ENCODE assay signal across 17 mouse cellular contexts in genomic region chr1:162135451-162136213, GRCm38 (mm10).
A peak's percentile ranks its signal among the peaks of the same experiment; 100 is the strongest.
DNase-seq lines count a peak whose midpoint lies in the region; ATAC-seq lines count a peak whose summit lies in the region.
"Had no signal": no experiment of that assay in that cellular context is flagged by ENCODE, and none has a peak within 500 bp of the region (broad histone marks: within the 10 kb centered on the region; RNA-seq: fewer than 3 reads in every experiment).

No protein-coding gene starts in this region.

- no peaks in the 10 kb centered on the region for H3K4me1 ChIP-seq in hindbrain, embryonic 11.5 days (replicated peaks; ENCODE audit: control insufficient read depth, insufficient read depth, low read length)
- H3K4me1 ChIP-seq in hindbrain, embryonic 16.5 days (ENCODE audit: control insufficient read depth, insufficient read depth, low read depth, low read length) = 0 out of 2 replicates have a peak, but pooled peaks cover 3% of the 10 kb centered on the region
- peaks cover 35% of the 10 kb centered on the region for H3K4me1 ChIP-seq in embryonic facial prominence, embryonic 14.5 days (ENCODE audit: control insufficient read depth, insufficient read depth, low read length)
- H3K4me1 ChIP-seq in limb, embryonic 11.5 days (ENCODE audit: control insufficient read depth, insufficient read depth, low read length) = peaks cover 11% of the 10 kb centered on the region
- H3K4me1 ChIP-seq in midbrain, embryonic 15.5 days = peaks cover 4% of the 10 kb centered on the region; the same call in 1 of the 2 replicates
- H3K4me1 ChIP-seq: kidney, embryonic 15.5 days; liver, embryonic 15.5 days; megakaryocyte, embryonic 14.5 days had no signal

- DNase-seq in hindbrain, embryonic 11.5 days (ENCODE audit: low spot score) = peak; percentile 31
- DNase-seq in embryonic facial prominence, embryonic 14.5 days (ENCODE audit: low spot score) = peak; percentile 84
- DNase-seq in limb, embryonic 11.5 days (ENCODE audit: low spot score) = no peak
- no peak for DNase-seq in testis, postnatal 10 days (ENCODE audit: low spot score)
- DNase-seq in kidney, postnatal 25 days = no peak
- no peak for DNase-seq in thymus, postnatal 14 days
- DNase-seq: cerebellum, adult 11 months; heart, adult 2 months; lung, postnatal 10 days; right cerebral cortex, postnatal 14 days; thymus, adult 2 months had no signal

- H3K27ac ChIP-seq in hindbrain, embryonic 11.5 days (ENCODE audit: low read depth, low read length) = peak overlapping the region; percentile 43; the same call in 1 of the 2 replicates
- H3K27ac ChIP-seq in hindbrain, embryonic 16.5 days (ENCODE audit: low read depth, low read length) = no peak overlapping the region; the same call in 1 of the 2 replicates
- H3K27ac ChIP-seq in embryonic facial prominence, embryonic 14.5 days (replicated peaks; ENCODE audit: low read depth, low read length) = peak overlapping the region; percentile 94
- peak overlapping the region; percentile 81 for H3K27ac ChIP-seq in limb, embryonic 11.5 days (replicated peaks; ENCODE audit: low read depth, low read length)
- peak overlapping the region; percentile 34; the same call in 1 of the 2 replicates for H3K27ac ChIP-seq in midbrain, embryonic 15.5 days
- H3K27ac ChIP-seq: heart, adult 2 months; liver, embryonic 15.5 days had no signal

- 56% methylated on average over 11 of the region's 11 CpGs for WGBS in hindbrain, embryonic 11.5 days
- 51% methylated on average over 11 of the region's 11 CpGs for WGBS in hindbrain, embryonic 16.5 days
- WGBS in embryonic facial prominence, embryonic 14.5 days = 50% methylated on average over 11 of the region's 11 CpGs
- WGBS in limb, embryonic 11.5 days = 86% methylated on average over 11 of the region's 11 CpGs
- WGBS in midbrain, embryonic 15.5 days = 44% methylated on average over 11 of the region's 11 CpGs

- H3K9ac ChIP-seq in hindbrain, embryonic 11.5 days (ENCODE audit: low read depth, low read length) = no peak overlapping the region
- H3K9ac ChIP-seq in hindbrain, embryonic 16.5 days (ENCODE audit: low read depth, low read length) = no peak overlapping the region
- no peak overlapping the region for H3K9ac ChIP-seq in embryonic facial prominence, embryonic 14.5 days (ENCODE audit: low read depth, low read length)
- H3K9ac ChIP-seq in limb, embryonic 11.5 days (ENCODE audit: low read length) = no peak overlapping the region
- H3K9ac ChIP-seq in midbrain, embryonic 15.5 days = no peak overlapping the region
- H3K9ac ChIP-seq: kidney, embryonic 15.5 days; liver, embryonic 15.5 days had no signal

- ATAC-seq in hindbrain, embryonic 11.5 days (ENCODE audit: low FRiP score) = peak; percentile 66
- ATAC-seq in hindbrain, embryonic 16.5 days = no peak
- peak; percentile 38 for ATAC-seq in embryonic facial prominence, embryonic 14.5 days (ENCODE audit: low read depth)
- ATAC-seq in limb, embryonic 11.5 days (ENCODE audit: insufficient number of reproducible peaks, low FRiP score, low TSS enrichment, low read depth) = no peak
- ATAC-seq in midbrain, embryonic 15.5 days (replicated peaks) = peak; percentile 43; the same call in 1 of the 2 replicates

- H3K9me3 ChIP-seq in hindbrain, embryonic 11.5 days (ENCODE audit: control insufficient read depth, low read length) = no peaks in the 10 kb centered on the region
- no peaks in the 10 kb centered on the region for H3K9me3 ChIP-seq in hindbrain, embryonic 16.5 days (ENCODE audit: control insufficient read depth, low read length)
- H3K9me3 ChIP-seq in embryonic facial prominence, embryonic 14.5 days (ENCODE audit: control insufficient read depth, low read length) = no peaks in the 10 kb centered on the region
- H3K9me3 ChIP-seq in limb, embryonic 11.5 days (ENCODE audit: control insufficient read depth, low read length) = no peaks in the 10 kb centered on the region
- H3K9me3 ChIP-seq in midbrain, embryonic 15.5 days = no peaks in the 10 kb centered on the region
- H3K9me3 ChIP-seq: kidney, embryonic 15.5 days; liver, embryonic 15.5 days; megakaryocyte, embryonic 14.5 days had no signal

- H3K36me3 ChIP-seq in hindbrain, embryonic 11.5 days (ENCODE audit: control insufficient read depth, insufficient read depth, low read length) = no peaks in the 10 kb centered on the region
- no peaks in the 10 kb centered on the region for H3K36me3 ChIP-seq in hindbrain, embryonic 16.5 days (ENCODE audit: control insufficient read depth, insufficient read depth, low read length)
- no peaks in the 10 kb centered on the region for H3K36me3 ChIP-seq in embryonic facial prominence, embryonic 14.5 days (ENCODE audit: control insufficient read depth, insufficient read depth, low read length)
- no peaks in the 10 kb centered on the region for H3K36me3 ChIP-seq in limb, embryonic 11.5 days (ENCODE audit: control insufficient read depth, insufficient read depth, low read length)
- H3K36me3 ChIP-seq in midbrain, embryonic 15.5 days (replicated peaks) = no peaks in the 10 kb centered on the region
- H3K36me3 ChIP-seq: kidney, embryonic 15.5 days; liver, embryonic 15.5 days had no signal

- no peak overlapping the region for H3K4me3 ChIP-seq in hindbrain, embryonic 11.5 days (ENCODE audit: low read depth, low read length)
- no peak overlapping the region for H3K4me3 ChIP-seq in hindbrain, embryonic 16.5 days (ENCODE audit: low read length)
- H3K4me3 ChIP-seq in embryonic facial prominence, embryonic 14.5 days (ENCODE audit: low read depth, low read length) = no peak overlapping the region
- no peak overlapping the region for H3K4me3 ChIP-seq in limb, embryonic 11.5 days (ENCODE audit: low read depth, low read length)
- no peak overlapping the region for H3K4me3 ChIP-seq in midbrain, embryonic 15.5 days
- H3K4me3 ChIP-seq: erythroblast, embryonic 14.5 days; heart, adult 2 months; kidney, embryonic 15.5 days; liver, embryonic 15.5 days; megakaryocyte, embryonic 14.5 days had no signal

- H3K27me3 ChIP-seq in hindbrain, embryonic 11.5 days (ENCODE audit: control insufficient read depth, insufficient read depth, low read length) = no peaks in the 10 kb centered on the region
- H3K27me3 ChIP-seq in hindbrain, embryonic 16.5 days (replicated peaks; ENCODE audit: control insufficient read depth, insufficient read depth, low read length) = no peaks in the 10 kb centered on the region
- H3K27me3 ChIP-seq in embryonic facial prominence, embryonic 14.5 days (replicated peaks; ENCODE audit: control insufficient read depth, insufficient read depth, low read length) = no peaks in the 10 kb centered on the region
- H3K27me3 ChIP-seq in limb, embryonic 11.5 days (ENCODE audit: control insufficient read depth, insufficient read depth, low read length) = no peaks in the 10 kb centered on the region
- no peaks in the 10 kb centered on the region for H3K27me3 ChIP-seq in midbrain, embryonic 15.5 days (replicated peaks)
- H3K27me3 ChIP-seq: kidney, embryonic 15.5 days; liver, embryonic 15.5 days; megakaryocyte, embryonic 14.5 days had no signal

- H3K4me2 ChIP-seq in hindbrain, embryonic 11.5 days (replicated peaks; ENCODE audit: low read depth, low read length) = no peak overlapping the region
- no peak overlapping the region for H3K4me2 ChIP-seq in hindbrain, embryonic 16.5 days (ENCODE audit: low read length)
- H3K4me2 ChIP-seq in embryonic facial prominence, embryonic 14.5 days (ENCODE audit: low read depth, low read length) = no peak overlapping the region; the same call in 1 of the 2 replicates
- H3K4me2 ChIP-seq in limb, embryonic 11.5 days (ENCODE audit: low read depth, severe bottlenecking) = no peak overlapping the region
- H3K4me2 ChIP-seq in midbrain, embryonic 15.5 days = no peak overlapping the region
- H3K4me2 ChIP-seq: kidney, embryonic 15.5 days; liver, embryonic 15.5 days had no signal

Comparison
In these comparisons a context has a peak if more than half of its experiments do, and no peak if none do; other contexts are left out.
1. ATAC-seq: peak in hindbrain, embryonic 11.5 days (single experiment), embryonic facial prominence, embryonic 14.5 days (single experiment) and midbrain, embryonic 15.5 days (single experiment); none in hindbrain, embryonic 16.5 days (single experiment) and limb, embryonic 11.5 days (single experiment).
2. DNase-seq: peak in hindbrain, embryonic 11.5 days (single experiment) and embryonic facial prominence, embryonic 14.5 days (single experiment); none in limb, embryonic 11.5 days (single experiment), testis, postnatal 10 days (single experiment), kidney, postnatal 25 days (0 of 2) and thymus, postnatal 14 days (single experiment).